ENCODE assay signal across 8 mouse cellular contexts in the genomic region with DNA sequence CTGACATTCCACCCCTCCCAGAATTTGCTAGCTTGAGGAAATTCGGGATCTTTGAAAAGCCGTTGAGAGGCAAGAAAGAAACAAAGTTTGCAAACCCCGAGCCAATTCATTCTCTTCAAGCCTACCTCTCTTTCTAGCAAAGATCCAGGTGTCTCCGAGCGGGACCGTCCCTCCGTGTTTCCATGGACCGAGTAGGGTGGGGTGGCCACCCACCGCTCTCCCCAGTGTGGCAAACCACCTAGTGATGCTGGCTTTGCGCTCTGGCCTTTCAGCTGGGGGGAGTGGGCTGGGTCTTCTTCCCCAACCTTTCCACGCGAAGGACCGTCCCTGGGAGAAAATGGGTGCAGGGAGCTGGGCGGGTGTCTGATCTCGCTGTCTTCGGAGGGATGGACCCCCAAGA. TPM values are rescaled to one million over a fixed set of nuclear protein-coding genes. Genes with fewer than 3 reads are reported as not detected.
DNase-seq lines count a peak whose midpoint lies in the region; ATAC-seq and TF ChIP-seq lines count a peak whose summit lies in the region.

No protein-coding gene starts in this region.

- TF ChIP-seq CTCF in kidney, adult 2 months (conservative IDR thresholded peaks at IDR 0.05; ENCODE audit: insufficient read depth, insufficient read length, low read depth, low read length), result no peak
- TF ChIP-seq CTCF in G1E (IDR thresholded peaks at IDR 0.05; ENCODE audit: low read depth, low read length), result no peak

- peak overlapping the region; percentile 77 for H3K9ac ChIP-seq in liver, embryonic 11.5 days (ENCODE audit: low read depth, low read length)

- under 1% methylated on average over 16 of the region's 16 CpGs for WGBS in kidney, adult 2 months
- WGBS in forebrain, embryonic 10.5 days, result under 1% methylated on average over 16 of the region's 16 CpGs
- under 1% methylated on average over 16 of the region's 16 CpGs for WGBS in liver, embryonic 11.5 days

- TF ChIP-seq POLR2A in kidney, adult 2 months (IDR thresholded peaks at IDR 0.05; ENCODE audit: low read depth, low read length), result no peak

- no peaks in the 10 kb centered on the region for H3K36me3 ChIP-seq in kidney, adult 2 months (ENCODE audit: control insufficient read depth, insufficient read depth, low read length)
- peaks cover 18% of the 10 kb centered on the region for H3K36me3 ChIP-seq in G1E (replicated peaks)
- no peaks in the 10 kb centered on the region for H3K36me3 ChIP-seq in forebrain, embryonic 10.5 days (replicated peaks)
- no peaks in the 10 kb centered on the region for H3K36me3 ChIP-seq in liver, embryonic 11.5 days (ENCODE audit: control insufficient read depth, insufficient read depth, low read length)

- ATAC-seq in G1E (ENCODE audit: extremely low read depth, insufficient number of reproducible peaks, low FRiP score, poor library complexity, severe bottlenecking), result no peak
- ATAC-seq in liver, embryonic 11.5 days (replicated peaks; ENCODE audit: low FRiP score), result no peak

- no peaks in the 10 kb centered on the region; the same call in 1 of the 2 replicates for H3K27me3 ChIP-seq in kidney, adult 2 months (replicated peaks; ENCODE audit: control insufficient read depth, insufficient read depth, low read length)
- H3K27me3 ChIP-seq in G1E (ENCODE audit: insufficient read depth, low read length), result no peaks in the 10 kb centered on the region
- H3K27me3 ChIP-seq in forebrain, embryonic 10.5 days (ENCODE audit: poor library complexity, severe bottlenecking), result peaks cover 64% of the 10 kb centered on the region
- H3K27me3 ChIP-seq in liver, embryonic 11.5 days (replicated peaks; ENCODE audit: control insufficient read depth, insufficient read depth, low read length), result no peaks in the 10 kb centered on the region

- peak overlapping the region; percentile 79 for H3K4me2 ChIP-seq in liver, embryonic 11.5 days

- peak overlapping the region; percentile 82 for H3K4me3 ChIP-seq in kidney, adult 2 months (ENCODE audit: insufficient read depth, low read depth, low read length)
- H3K4me3 ChIP-seq in G1E (ENCODE audit: low read depth, low read length), result peak overlapping the region; percentile 78
- H3K4me3 ChIP-seq in forebrain, embryonic 10.5 days, result peak overlapping the region; percentile 72
- H3K4me3 ChIP-seq in liver, embryonic 11.5 days (ENCODE audit: low read depth, low read length), result peak overlapping the region; percentile 75

- H3K4me1 ChIP-seq in kidney, adult 2 months (ENCODE audit: control insufficient read depth, insufficient read depth, low read length), result peaks cover 6% of the 10 kb centered on the region
- peaks cover 93% of the 10 kb centered on the region for H3K4me1 ChIP-seq in G1E (ENCODE audit: insufficient read depth, low read depth, low read length)
- H3K4me1 ChIP-seq in forebrain, embryonic 10.5 days, result peaks cover 49% of the 10 kb centered on the region
- peaks cover 51% of the 10 kb centered on the region for H3K4me1 ChIP-seq in liver, embryonic 11.5 days (replicated peaks; ENCODE audit: control insufficient read depth, insufficient read depth, low read length)

- H3K27ac ChIP-seq in kidney, adult 2 months (ENCODE audit: insufficient read depth, low read depth, low read length), result no peak overlapping the region
- peak overlapping the region; percentile 72 for H3K27ac ChIP-seq in forebrain, embryonic 10.5 days
- H3K27ac ChIP-seq in liver, embryonic 11.5 days (ENCODE audit: low read depth, low read length), result peak overlapping the region; percentile 84

- DNase-seq in kidney, adult 2 months, result peak; percentile 5
- DNase-seq in kidney, adult 8-10 months, result no peak
- DNase-seq in G1E (ENCODE audit: low spot score), result no peak
- peak; percentile 36 for DNase-seq in forebrain, embryonic 10.5 days (ENCODE audit: extremely low spot score, low spot score)
- peak; percentile 59 for DNase-seq in liver, embryonic 11.5 days (ENCODE audit: low spot score)
- DNase-seq in testis, postnatal 14 days (ENCODE audit: low spot score), result peak; percentile 44
- no peak for DNase-seq in frontal cortex, postnatal 10 days (ENCODE audit: low spot score in 2 of 2)
- DNase-seq in layer of hippocampus, adult 9-11 months, result no peak

- no peaks in the 10 kb centered on the region for H3K9me3 ChIP-seq in G1E (replicated peaks)
- no peaks in the 10 kb centered on the region for H3K9me3 ChIP-seq in forebrain, embryonic 10.5 days
- H3K9me3 ChIP-seq in liver, embryonic 11.5 days (ENCODE audit: control insufficient read depth, low read length), result no peaks in the 10 kb centered on the region

RNA-seq across cellular contexts. Expression of a gene that starts 0.3 kb away (rescaled TPM):
- 4.9 and 6.1 TPM in 2 replicates for polyA plus RNA-seq in kidney, adult 2 months (2012; rRNA removed)
- total RNA-seq in G1E (2014; fragmentation: Nextera tagmentation) (274 and 278 TPM in 2 replicates), G1E (2017) (32.2 and 34.0 TPM in 2 replicates)
- polyA plus RNA-seq in G1E (2012), result 69.4 and 85.7 TPM in 2 replicates
- polyA plus RNA-seq in forebrain, embryonic 10.5 days (2016; fragmentation: Nextera tagmentation; extraction: Ambion mirVana), result 3.2 and 4.2 TPM in 2 replicates
- polyA plus RNA-seq in liver, embryonic 11.5 days (2014; fragmentation: Nextera tagmentation; extraction: Ambion mirVana), result 17.1 and 19.6 TPM in 2 replicates

Comparison
In these comparisons a context has a peak if more than half of its experiments do, and no peak if none do; other contexts are left out.
1. DNase-seq: peak in kidney, adult 2 months (single experiment), forebrain, embryonic 10.5 days (single experiment), liver, embryonic 11.5 days (single experiment) and testis, postnatal 14 days (single experiment); none in kidney, adult 8-10 months (0 of 2), G1E (single experiment), frontal cortex, postnatal 10 days (0 of 2) and layer of hippocampus, adult 9-11 months (single experiment).
2. Peak in every context shown above with its lines, with median percentiles within 50 percentile points of each other: H3K4me3 ChIP-seq.